Mouse (Mus musculus): ENCODE results near the gene Shisal1.

Gene Shisal1

DNA sequence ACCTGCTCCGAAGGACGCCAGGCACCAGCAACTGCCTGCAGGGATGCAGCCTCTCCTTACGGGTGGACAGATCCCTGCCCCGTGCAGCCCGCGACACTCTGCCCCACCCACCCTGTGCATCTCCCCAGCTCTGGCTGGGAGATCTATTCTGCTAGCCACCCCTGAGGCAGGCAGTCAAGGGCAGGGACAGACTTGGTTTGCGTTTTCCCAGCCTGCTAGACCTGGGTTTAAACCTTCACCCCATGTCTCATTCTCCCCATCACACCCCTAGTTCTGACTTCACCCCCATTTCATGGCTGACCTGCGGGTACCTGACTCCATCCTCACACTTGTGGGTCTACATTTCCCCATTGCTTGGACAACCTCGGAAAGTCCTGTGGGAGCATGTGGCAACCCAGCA, at the start of gene Shisal1:
Gene Shisal1 (minus strand): TSS at position 101 of the 400 bp plus-strand sequence.
- no peak for DNase-seq

DNA sequence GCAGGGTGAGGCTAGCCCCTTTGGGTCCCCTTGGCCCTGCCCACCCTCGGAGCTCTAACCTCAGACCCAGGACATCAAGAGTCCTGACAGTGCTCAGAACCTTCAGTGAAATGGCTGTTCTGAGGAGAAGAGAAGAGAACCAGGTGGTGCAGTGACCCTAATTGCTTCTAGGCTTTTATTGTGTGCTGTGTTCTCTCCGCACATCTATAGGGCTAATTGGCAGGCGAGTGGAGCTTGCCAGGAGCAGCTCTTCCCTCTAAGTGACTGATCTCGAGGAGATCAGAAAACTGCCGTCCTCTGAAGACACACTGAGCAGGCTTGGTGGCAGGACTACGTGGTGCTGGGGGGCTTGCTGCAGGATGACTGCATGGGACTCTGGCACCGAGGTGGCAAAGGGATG, 43.6 kb upstream of the Shisal1 start:
- DNase-seq = no peak

DNA sequence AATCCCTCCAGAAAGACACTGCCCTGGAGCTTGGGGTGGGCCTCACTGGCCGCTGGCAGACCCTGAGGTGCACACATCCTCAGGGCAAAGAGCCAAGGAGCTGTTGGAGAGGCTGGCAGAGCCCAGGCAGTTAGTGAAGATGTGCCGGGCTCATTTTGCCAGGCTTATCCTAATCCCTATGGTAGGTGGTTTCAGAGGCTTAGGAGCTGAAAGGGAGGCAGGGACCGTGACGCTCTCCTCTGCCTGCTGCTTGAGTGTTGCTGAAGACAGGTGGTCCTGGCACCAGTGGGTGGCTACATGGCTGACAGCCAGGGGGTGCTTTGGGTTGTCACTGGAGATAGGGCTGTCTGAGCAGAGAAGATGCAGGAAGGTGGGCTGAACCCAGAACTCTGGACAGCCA, 37.4 kb upstream of the Shisal1 start:
- DNase-seq = peak; percentile 20 to 49

DNA sequence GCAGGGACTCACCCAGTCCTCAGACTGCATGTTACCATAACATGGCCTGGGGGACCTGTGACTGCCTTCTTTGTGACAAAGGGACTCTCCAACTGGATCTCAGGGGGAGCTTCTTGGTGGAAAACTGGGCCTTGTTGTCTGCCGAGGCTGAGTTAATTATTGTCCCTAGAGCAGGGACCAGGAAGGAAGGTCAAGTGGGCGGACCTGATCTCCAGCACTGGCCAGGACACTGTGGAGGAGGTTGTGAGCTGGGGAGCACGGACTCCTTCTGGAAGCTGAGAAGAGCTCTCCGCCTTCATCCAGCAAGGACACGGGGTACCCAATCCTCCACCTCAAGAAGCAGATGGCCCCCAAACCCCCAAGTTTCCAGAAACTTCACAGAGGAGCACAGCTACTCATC, 36.7 kb upstream of the Shisal1 start:
- DNase-seq = no peak

DNA sequence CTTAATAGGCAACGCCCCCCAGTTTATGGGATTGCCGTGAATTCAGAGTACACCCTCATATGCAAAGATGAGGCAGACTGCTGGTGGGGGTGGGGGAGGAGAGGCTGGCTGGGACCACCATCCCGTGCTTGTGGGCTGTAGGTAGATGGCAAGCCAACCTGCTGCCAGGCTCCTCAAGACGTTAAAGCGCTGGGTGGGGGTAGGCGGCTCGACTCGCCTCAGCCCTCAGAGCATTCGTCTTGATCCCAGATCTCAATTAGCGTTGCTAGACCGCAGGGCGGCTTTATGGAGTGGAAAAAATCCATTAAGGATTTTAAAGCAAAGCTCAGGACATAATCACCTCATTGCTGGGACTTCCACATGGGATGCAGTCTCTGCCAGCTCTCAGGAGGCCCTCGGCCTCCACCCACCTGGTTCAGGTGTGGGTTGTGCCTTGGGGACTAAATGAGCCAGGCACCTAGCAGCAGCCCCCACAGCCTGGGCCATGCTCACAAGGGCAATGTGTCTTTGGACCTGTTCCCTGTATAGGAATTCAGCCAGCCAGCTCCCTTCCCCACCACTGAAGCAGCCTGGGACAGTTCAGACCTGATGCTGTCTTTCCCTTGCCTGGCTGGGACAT, 34.5 kb upstream of the Shisal1 start:
- no peak for DNase-seq

DNA sequence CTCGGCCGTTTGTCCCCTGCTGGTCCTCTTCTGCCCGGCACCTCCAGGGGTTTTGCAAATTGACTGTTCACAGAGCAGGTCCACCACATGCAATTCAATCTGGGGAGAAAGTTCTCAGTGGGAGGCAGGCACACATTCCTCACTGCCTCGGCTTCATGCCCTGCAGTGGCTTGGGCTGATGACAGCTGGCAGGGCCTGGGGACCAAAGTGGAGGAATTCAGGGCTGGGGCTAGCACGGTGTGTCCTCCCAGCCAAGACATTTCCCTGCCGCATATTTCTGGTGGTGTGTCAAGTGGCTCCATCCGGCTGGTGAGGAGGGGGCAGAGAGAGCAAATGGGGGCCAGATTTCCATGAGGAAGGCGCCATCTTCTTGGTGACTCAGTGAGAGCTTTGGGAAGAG, 22.5 kb upstream of the Shisal1 start:
- DNase-seq = no peak

DNA sequence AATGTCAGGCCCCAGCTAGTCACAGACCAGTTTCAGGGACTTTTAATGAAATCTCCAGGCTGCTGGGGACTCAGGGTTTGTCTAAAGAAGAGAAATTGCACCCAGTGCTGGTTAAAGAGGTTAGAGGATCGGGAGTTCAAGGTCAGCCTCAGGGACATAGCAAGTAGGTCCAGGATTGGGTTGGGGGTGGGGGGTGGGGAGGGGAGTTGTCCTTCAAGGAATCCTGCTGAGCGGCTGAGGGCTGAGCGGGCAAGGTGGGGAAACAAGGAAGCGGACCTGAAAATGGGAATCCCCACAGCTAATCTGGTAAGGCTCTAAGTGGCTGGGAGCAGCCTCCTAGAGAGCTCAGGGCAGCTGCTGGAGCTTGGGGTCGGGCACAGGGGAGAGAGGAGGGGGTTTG, 20.9 kb upstream of the Shisal1 start:
- no peak for DNase-seq

DNA sequence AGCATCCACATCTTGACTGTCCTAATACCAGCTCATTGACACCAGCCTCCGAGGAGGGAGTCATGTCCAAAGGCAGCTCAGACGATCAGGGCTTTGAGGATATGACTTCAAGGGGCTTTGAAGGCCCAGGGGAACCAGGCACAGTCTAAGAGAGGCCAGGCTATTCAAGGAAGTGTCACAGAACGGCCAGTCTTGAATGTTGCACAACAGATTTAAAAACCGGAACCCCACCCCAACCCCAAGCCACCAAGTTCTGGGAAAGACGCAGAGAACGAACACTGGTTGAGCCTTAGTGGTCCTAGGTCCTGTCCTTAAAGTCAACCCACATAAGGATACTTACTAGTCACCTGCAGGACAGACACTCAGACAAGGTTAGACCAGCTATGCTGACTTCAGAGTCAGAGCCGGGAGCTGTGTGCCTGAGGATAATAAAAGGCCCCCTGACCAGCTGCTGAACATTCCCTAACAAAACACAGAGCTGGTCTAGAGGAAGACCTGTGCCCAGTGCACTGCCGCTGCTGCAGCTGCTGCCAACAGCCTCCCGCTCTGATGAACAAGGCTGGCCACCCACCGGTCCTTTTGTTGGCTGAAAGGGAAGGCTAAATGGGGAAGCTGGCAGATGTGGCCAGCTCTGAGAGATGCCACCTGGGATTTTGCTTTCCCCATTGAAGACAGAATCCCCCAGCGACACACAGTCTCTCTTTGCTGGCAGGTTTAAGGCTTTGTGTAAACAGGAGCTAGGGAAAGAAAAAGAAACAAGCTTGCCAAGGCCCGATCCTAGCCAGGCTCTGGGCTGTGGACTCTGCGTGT, 19.8 kb upstream of the Shisal1 start:
- DNase-seq = no peak

DNA sequence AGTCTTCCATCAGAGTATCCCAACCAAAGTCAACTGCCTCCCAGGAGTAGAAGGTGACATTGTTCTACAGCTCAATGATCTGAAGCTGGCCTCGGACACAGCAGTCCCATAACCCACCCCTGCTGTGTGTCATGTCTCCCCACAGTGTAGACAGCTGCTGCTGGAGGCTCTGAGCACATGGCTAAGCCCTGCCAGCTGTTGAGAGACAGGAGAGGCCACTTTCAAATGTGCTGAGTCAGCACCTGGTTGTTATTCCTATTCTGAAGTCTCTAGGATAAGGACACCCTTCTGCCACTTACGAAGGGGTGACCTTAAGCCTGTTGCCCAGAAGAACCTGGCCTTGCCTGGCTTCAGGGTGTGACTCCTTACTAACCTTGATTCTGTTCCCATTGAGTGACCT, 14.5 kb upstream of the Shisal1 start:
- no peak for DNase-seq

DNA sequence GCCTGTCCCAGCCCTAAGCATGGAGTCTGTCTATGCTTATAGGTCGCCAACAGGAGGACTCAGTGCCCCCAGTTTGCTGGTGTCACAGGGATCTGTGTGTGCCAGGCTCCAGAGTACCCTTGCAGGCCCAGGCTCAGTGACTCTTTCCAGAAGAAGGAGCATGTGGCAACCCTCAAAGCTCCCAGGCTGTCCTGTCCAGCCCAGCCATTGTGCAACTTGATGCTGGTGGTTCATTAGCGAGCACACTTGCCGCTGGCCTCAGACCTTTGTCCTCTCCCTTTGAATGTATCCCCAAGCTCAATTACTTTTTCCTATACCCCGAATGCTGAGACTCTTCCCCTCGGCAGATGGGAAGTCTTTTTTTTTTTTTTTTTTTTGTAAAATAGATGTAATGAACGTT, 12.1 kb upstream of the Shisal1 start:
- DNase-seq = no peak

DNA sequence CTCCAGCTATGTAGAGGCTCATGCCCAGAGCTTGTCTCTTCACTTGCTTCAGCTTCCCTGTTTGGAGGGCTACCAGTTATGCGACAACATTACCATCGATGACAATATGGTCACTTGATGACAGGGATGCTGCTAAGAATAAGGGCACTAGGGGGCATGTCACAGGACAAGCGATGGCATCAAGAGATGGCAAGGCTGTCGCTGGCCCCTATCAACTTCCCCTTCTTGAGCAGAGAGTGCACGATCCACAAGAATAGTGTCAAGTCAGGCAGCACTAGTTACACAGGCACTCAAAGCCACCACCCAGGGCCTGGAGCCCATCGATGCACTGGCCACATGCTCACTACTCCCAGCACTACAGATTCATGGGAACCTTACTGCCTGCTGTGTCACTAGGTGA, 8.4 kb upstream of the Shisal1 start:
- no peak for DNase-seq

DNA sequence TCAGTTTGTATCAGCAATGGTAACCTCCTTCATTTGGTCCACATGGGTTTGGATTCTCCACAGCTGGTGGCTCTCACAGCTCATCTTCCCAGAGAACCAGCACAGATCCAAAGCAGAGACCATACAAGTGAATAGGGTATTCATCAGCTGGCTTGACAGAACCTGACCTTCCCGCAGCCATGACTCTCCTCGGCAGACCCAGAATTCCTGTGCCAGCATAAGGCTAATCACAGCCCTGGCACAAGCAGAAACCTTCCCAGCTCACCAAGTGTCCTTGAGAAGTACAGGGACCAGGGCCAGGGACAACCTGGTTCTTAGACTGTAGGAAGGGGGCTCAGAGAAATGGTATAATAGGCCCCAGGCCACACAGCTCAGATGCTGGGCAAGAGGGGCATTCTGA, 6.2 kb upstream of the Shisal1 start:
- no peak for DNase-seq

DNA sequence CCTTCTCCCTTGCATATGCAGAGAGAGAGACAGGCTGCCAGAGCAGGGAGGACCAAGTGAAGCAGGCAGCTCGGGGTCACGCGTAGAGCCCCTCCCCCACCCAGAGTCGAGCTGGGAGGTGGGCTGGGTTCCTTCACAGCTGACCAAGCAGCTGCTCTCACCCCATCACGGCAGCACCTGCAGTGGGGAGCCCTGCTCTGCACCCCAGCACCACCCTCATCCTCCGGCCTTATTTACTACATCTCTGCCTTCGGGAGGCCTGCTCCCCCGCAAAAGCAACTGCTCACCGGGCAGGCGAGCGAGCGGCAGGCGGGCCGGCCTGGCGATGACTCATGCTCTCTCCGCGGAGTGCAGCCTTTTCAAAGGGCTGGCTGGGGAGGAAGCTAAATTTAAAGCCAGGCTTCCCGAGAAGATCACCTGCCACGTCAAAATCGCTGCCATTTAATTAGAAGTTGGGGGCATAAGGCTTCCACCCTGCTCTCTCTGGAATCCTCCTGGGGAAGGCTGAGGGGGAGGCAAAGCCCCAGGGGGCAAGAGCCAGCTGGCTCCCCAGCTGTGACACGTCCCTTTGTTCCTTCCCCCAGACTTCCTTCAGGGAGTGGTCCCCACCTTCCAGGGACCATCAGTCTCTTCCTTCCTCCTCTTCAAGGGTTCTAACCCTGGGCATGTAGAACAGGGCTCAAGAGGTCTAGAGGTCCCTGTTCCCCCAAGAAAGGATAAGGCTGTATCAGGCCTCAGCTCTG, 3.7 kb upstream of the Shisal1 start:
- DNase-seq = peak; percentile 49 to 64

DNA sequence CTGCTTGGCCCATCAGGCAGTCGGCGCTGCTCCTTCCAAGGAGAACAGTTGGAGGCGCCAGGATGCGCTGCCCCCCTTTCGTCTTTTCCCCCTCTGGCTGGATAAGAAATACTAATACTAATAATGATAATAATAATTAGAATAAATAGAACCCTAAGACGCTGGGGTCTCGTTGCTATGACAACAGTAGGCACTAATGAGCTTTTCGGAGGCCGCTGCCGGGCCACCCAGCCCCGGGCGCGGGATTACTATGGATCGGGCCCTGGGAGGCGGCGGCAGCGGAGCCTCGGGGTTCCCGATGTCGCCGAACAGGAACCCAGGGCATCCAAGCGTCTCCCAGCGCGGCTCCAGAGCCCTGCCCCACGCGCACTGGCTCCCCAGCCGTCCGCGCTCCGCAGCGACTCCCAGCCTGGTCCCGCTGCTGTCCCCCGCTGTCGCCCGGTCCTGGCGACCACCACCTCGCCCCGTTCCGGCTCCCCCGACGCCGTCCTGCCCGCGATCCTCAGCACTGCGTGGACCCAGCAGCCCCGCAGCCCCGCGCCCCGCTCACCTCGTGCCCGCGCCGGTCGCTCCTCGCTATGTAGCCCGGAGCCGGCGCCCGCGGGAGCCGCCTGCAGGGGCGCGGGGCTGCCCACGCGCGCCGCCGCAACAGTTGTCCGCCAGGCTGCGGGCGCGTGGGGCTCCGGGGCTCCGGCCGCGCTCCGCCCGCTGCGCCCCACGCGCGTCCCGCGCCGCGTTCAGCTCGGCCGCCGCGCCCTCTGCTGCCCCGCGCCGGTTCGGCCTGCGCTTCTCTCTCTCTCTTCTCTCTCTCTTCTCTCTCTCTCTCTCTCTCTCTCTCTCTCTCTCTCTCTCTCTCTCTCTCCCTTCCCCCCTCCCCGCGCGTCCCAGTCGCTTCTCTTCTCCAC, 833 bp downstream of the Shisal1 start:
- DNase-seq = peak in 1 of 2 experiments; percentile 50

DNA sequence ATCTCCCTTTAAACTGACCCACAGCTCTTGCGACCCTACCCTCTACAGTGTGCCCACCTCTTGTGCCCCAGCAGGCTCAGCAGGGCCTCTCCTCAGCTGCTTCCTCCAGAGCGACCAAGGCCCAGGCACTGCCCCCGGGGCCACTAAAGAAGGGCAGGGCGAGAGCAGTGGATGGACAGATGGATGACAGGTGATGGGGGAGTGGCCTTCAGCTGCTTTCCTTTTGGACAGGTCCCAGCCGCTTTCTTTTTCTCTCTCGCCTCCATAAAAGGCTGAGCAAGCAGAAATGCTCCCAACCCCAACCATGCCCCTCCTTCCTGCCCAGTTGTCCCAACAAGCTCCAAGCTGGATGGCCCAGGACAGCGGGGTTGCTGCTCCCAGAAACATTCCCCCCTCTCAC, 2.7 kb downstream of the Shisal1 start:
- DNase-seq = peak; percentile 48 to 50

DNA sequence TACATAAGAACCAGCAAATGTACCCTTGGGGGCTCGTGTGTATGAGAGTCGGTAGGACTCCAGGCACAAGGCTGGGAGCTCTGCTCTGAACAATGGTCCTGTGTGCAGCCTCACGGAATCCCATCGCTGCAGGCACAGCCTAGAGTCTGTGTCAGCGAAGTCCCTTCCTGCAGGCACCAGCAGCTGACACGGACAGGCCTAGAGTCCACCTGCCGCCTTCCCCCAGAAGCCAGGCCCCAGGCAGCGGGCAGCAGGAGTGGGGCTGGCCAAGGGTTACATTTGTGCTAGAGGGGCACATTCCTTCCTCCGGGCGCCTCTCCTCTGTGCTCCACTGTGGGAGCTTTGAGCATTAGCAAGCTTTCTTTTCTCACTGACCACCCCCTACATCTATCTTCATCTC, 3.3 kb downstream of the Shisal1 start:
- DNase-seq = no peak

DNA sequence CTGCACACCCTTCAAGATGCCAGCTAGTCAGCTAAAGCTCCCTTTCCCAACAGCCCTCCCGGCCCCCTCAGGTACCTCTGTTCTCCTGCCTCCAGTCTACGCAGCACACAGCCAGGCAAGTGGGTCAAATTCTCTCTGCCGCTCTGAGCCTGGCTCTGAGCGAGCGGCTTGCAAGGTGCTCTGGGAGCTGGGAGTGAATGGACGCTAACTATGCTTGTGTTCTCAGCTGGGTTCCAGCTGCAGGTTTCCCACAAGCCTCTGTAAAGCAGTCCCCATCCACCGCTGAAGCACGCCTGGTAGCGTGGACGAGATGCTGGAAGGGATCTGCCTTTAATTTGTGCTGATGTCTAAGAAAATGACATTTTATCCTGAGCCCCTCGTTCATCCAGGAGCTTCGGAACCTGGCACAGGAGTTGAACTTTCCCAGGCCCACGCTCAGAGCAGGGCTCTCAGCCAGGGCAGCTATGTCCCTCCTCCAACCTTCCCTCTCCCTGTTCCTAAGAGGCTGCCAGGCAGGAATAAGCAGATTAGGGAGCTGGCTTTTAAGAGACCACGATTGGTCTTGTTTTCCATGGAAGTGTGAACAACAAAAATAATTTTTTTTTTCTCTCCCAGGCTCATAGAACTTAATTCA, 5.1 kb downstream of the Shisal1 start:
- DNase-seq = peak; percentile 55 to 59

DNA sequence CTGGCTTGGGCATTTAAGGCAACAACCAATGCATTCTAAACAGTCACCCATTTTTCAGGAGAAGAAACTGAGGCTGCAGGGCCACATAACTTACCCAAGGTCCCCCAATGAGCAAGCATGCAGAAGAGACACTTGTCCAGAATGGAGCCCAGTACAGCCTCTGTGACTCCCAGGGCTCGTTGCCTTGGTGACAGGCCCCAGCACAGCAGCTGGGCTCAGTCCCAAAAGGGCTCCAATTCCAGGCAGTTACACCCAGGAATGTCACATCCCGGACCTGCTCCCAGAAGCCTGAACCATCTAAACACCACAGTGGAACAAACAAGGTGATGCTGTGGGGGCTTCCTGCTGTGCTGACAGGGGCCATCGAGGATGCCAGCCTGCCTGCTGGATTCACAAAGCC, 6.1 kb downstream of the Shisal1 start:
- DNase-seq = no peak

DNA sequence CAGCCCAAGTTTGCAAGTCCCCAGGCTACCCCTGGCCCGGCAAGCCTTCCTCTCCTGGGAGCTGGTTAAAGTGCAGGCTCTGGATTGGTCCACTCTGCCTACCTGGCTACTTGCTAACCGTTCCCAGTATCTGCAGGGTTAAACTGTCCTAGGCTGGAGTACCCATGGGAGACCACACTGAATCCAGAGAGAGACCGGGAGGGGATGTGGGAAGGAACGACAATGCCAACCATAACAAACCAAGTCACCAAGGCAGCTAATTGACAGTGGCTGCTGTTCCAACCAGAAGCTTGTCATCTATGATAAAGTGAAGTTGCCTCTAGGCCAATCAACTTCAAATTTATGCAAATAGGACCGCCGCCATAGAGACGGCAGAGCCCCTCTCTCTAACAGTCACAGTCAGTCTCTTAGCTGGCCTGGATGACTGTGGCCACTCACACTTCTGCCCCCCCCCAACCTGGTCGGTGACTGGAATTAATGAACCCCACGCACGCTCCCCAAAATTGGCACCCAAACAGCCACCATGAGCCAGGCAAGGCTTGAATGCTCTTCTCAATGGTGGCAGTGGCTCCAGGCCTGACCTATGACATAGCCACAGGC, 13.2 kb downstream of the Shisal1 start:
- peak; percentile 73 to 80 for DNase-seq

DNA sequence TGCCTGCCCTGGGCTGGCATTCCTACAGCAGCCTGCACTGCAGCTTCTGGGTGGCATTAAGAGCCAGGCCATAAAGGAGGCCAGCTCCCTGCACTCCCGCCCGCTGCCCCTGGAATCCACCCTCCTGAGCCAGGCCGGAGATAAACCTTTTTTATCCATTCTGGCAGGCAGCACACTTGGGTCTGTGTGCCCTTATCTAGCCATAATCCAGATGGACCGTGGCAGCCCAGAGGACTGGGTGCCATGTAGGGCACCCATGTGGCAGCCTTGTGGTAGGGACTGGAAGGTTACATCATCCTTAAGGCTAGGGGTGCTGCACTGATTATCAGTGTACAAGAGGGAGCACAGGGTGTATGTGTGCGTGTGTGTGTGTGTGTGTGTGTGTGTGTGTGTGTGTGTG, 16.4 kb downstream of the Shisal1 start:
- no peak for DNase-seq

DNA sequence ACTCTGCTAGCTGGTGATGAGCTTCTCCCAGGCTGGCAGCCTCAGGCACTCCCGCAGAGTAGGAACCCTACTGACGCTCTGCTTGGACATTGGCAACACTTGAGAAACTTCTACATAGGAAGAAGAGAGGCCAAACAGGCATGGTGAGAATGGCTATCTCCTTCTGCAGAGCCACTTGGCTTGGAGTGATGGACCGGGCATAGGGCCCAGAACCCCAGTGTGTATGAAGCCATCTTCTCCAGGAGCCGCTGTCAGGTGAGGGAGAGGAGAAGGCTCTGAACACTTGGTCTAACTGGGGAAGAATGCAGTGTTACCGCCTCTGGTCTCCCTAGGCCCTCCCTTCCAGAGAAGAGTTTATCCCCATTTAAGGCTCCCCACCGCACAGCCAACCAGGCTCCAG, 19.3 kb downstream of the Shisal1 start:
- peak; percentile 86 for DNase-seq

DNA sequence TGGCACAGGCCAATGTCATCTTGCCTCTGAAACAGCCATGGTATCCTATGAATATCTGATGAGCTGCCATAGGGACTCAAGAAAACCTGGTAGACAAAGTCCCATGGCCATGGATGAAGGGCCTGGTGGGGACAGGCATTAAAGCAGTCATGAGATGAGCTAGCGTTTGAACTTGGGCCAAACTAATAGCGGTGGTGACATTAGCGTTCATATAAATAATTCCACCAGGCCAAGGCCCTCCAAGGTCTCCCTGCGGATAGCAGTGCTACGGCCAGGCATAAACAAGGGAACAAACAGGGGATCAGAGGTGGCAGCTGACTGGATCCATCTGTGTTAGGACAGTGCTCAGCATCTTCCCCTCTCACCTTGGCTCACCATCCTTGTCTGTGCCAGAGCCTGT, 21.2 kb downstream of the Shisal1 start:
- DNase-seq = no peak

Data from cerebellum, postnatal 14 days (tissue).